Comparison of ENCODE assay signal across 8 mouse cellular contexts in the genomic region with DNA sequence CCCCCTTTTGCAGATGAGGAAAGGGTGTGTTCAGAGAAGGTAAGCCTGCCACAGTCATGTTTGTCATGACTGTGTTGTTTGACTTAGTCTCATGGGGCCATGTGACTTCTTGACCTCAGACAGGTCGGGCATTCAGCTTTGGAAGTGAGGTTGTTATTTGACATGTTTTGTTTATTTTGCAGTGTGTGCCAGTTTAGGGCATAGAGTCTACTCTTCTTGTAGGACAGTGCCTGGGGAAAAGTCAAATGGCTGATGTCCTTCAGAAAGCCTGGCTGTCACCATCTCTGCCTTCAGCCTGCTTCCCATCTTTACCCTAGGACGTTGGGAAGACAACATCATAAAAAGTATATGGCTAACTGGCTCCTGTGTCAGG. TPM values are rescaled to one million over a fixed set of nuclear protein-coding genes. Genes with fewer than 3 reads are reported as not detected.
A peak's percentile ranks its signal among the peaks of the same experiment; 100 is the strongest.
DNase-seq lines count a peak whose midpoint lies in the region; ATAC-seq and TF ChIP-seq lines count a peak whose summit lies in the region.

No protein-coding gene starts in this region.

- H3K4me1 ChIP-seq in E14TG2a.4 (replicated peaks; ENCODE audit: low read depth, low read length): peaks cover 64% of the 10 kb centered on the region
- peaks cover 70% of the 10 kb centered on the region for H3K4me1 ChIP-seq in hindbrain, embryonic 13.5 days (replicated peaks)
- H3K4me1 ChIP-seq in liver, postnatal 0 days (ENCODE audit: insufficient read depth): peaks cover 43% of the 10 kb centered on the region

- H3K27ac ChIP-seq in hindbrain, embryonic 13.5 days: no peak overlapping the region
- peak overlapping the region; percentile 81 for H3K27ac ChIP-seq in liver, postnatal 0 days (ENCODE audit: low read depth)

- no peak for TF ChIP-seq EP300 in liver, postnatal 0 days (IDR thresholded peaks at IDR 0.05; ENCODE audit: low read depth)

- DNase-seq in heart, adult 11 months: peak; percentile 66
- DNase-seq in heart, postnatal 10 days: no peak
- DNase-seq in liver, postnatal 0 days: peak; percentile 23
- no peak for DNase-seq in Muller cell, postnatal 12 days (ENCODE audit: inconsistent ontology term)
- DNase-seq in layer of hippocampus, adult 9-10 months (ENCODE audit: low spot score): no peak
- DNase-seq in T-cell, adult 2 months (ENCODE audit: low spot score): no peak

- peak overlapping the region; percentile 80; the same call in 1 of the 2 replicates for H3K9ac ChIP-seq in hindbrain, embryonic 13.5 days
- H3K9ac ChIP-seq in liver, postnatal 0 days (replicated peaks): no peak overlapping the region; the same call in 1 of the 2 replicates

- 20% methylated on average over 2 of the region's 2 CpGs for WGBS in hindbrain, embryonic 13.5 days
- 41% methylated on average over 2 of the region's 2 CpGs for WGBS in liver, postnatal 0 days (ENCODE audit: insufficient replicate concordance)

- H3K36me3 ChIP-seq in E14TG2a.4 (ENCODE audit: insufficient read depth, low read length): peaks cover 34% of the 10 kb centered on the region
- H3K36me3 ChIP-seq in hindbrain, embryonic 13.5 days: no peaks in the 10 kb centered on the region
- peaks cover 6% of the 10 kb centered on the region for H3K36me3 ChIP-seq in liver, postnatal 0 days (replicated peaks; ENCODE audit: insufficient read depth, low read length)

- H3K4me2 ChIP-seq in hindbrain, embryonic 13.5 days: peak overlapping the region; percentile 99
- peak overlapping the region; percentile 97 for H3K4me2 ChIP-seq in liver, postnatal 0 days (ENCODE audit: low read depth, low read length)

- ATAC-seq in hindbrain, embryonic 13.5 days (ENCODE audit: low FRiP score): no peak
- ATAC-seq in liver, postnatal 0 days: peak; percentile 36

- H3K4me3 ChIP-seq in E14TG2a.4 (replicated peaks; ENCODE audit: low read length): peak overlapping the region; percentile 98
- H3K4me3 ChIP-seq in hindbrain, embryonic 13.5 days: peak overlapping the region; percentile 75
- peak overlapping the region; percentile 86; the same call in 1 of the 2 replicates for H3K4me3 ChIP-seq in liver, postnatal 0 days (ENCODE audit: low read depth, low read length)

- intact Hi-C loops in heart, postnatal 10 days (cut with DNase I): loop anchor here (5.0 kb wide), 2 partner anchors 39 to 46 kb away; no protein-coding TSS in a partner anchor

- no peak for TF ChIP-seq CTCF in E14TG2a.4 (conservative IDR thresholded peaks at IDR 0.05; ENCODE audit: low read length)
- no peak for TF ChIP-seq CTCF in liver, postnatal 0 days (IDR thresholded peaks at IDR 0.05; ENCODE audit: low read depth)

- H3K27me3 ChIP-seq in E14TG2a.4 (ENCODE audit: insufficient read depth, low read length): peaks cover 13% of the 10 kb centered on the region
- H3K27me3 ChIP-seq in hindbrain, embryonic 13.5 days: 0 out of 2 replicates have a peak, but pooled peaks cover 2% of the 10 kb centered on the region
- H3K27me3 ChIP-seq in liver, postnatal 0 days (ENCODE audit: insufficient read depth, low read length): peaks cover 6% of the 10 kb centered on the region; the same call in 1 of the 2 replicates

- no peaks in the 10 kb centered on the region for H3K9me3 ChIP-seq in E14TG2a.4 (ENCODE audit: low read length)
- no peaks in the 10 kb centered on the region for H3K9me3 ChIP-seq in hindbrain, embryonic 13.5 days
- H3K9me3 ChIP-seq in liver, postnatal 0 days (ENCODE audit: low read length): no peaks in the 10 kb centered on the region

RNA-seq across cellular contexts. Expression of a gene that starts 2.8 kb away (rescaled TPM):
- 10 to 100 TPM; 38.9 to 47.4 TPM for total RNA-seq in heart, postnatal 10 days (2021)
- polyA plus RNA-seq in hindbrain, embryonic 13.5 days (2015; fragmentation: Nextera tagmentation; extraction: Ambion mirVana): 34.8 and 37.0 TPM in 2 replicates
- polyA plus RNA-seq in liver, postnatal 0 days (2015; fragmentation: Nextera tagmentation; extraction: Ambion mirVana): 13.7 and 14.0 TPM in 2 replicates

Comparison
In these comparisons a context has a peak if more than half of its experiments do, and no peak if none do; other contexts are left out.
1. DNase-seq: peak in heart, adult 11 months (single experiment) and liver, postnatal 0 days (single experiment); none in heart, postnatal 10 days (0 of 2), Muller cell, postnatal 12 days (single experiment), layer of hippocampus, adult 9-10 months (single experiment) and T-cell, adult 2 months (single experiment).
2. Peak in every context shown above with its lines, with median percentiles within 50 percentile points of each other: H3K4me3 ChIP-seq.